Mouse (Mus musculus) midbrain, postnatal 0 days (tissue): ENCODE measurements around the gene Sycn. TPM values are rescaled to one million over a fixed set of nuclear protein-coding genes. Genes with fewer than 3 reads are reported as not detected.

Experiments used
- ATAC-seq: fragments of 200-750 bp; cut with Nextera tagmentation; 2 replicates; pipeline ENCODE4 v1.8.0; 2017; ENCODE audit warnings: moderate number of reproducible peaks, mild to moderate bottlenecking, moderate TSS enrichment, moderate library complexity; ENCODE audit not compliant: low FRiP score
- DNase-seq: peaks from one replicate; pipeline ENCODE4 v3.0.0-alpha.2; 2015; ENCODE audit warnings: low spot score
- H3K27ac ChIP-seq: fragments of 300-500 bp; sonication (generic); 2 replicates; pipeline ENCODE4 v1.5.1; 2014; ENCODE audit warnings: low read depth, mild to moderate bottlenecking, low read length, mixed read lengths
- H3K27me3 ChIP-seq: fragments of 300-500 bp; sonication (generic); 2 replicates; pipeline ENCODE4 v1.6.1; 2014; ENCODE audit warnings: low read length, control low read depth, mixed read lengths; ENCODE audit not compliant: insufficient read depth
- H3K36me3 ChIP-seq: fragments of 300-500 bp; sonication (generic); 2 replicates; pipeline ENCODE4 v1.6.1; 2014; ENCODE audit warnings: low read length, control low read depth, mixed read lengths; ENCODE audit not compliant: insufficient read depth
- H3K4me1 ChIP-seq: fragments of 300-500 bp; sonication (generic); 2 replicates; pipeline ENCODE4 v1.6.1; 2014; ENCODE audit warnings: mild to moderate bottlenecking, control low read depth, antibody characterized with exemption, low read length, mixed read lengths; ENCODE audit not compliant: insufficient read depth
- H3K4me2 ChIP-seq: fragments of 300-500 bp; sonication (generic); 2 replicates; pipeline ENCODE4 v1.6.1; 2014; ENCODE audit warnings: low read depth, mild to moderate bottlenecking, low read length, mixed read lengths; ENCODE audit not compliant: poor library complexity, severe bottlenecking
- H3K4me3 ChIP-seq: fragments of 300-500 bp; sonication (generic); 2 replicates; pipeline ENCODE4 v1.5.1; 2014; ENCODE audit warnings: low read depth, mild to moderate bottlenecking, low read length, moderate library complexity
- H3K9ac ChIP-seq: fragments of 300-500 bp; sonication (generic); replicated peaks from 2 replicates; pipeline ENCODE4 v1.6.1; 2014; ENCODE audit warnings: mild to moderate bottlenecking, low read length, moderate library complexity, mixed read lengths; ENCODE audit not compliant: poor library complexity, severe bottlenecking
- H3K9me3 ChIP-seq: fragments of 300-500 bp; sonication (generic); 2 replicates; pipeline ENCODE4 v1.6.1; 2016; ENCODE audit warnings: low read length, control low read depth
- CTCF ChIP-seq: IDR thresholded peaks from 2 replicates; pipeline ENCODE4 v1.5.1; 2016; ENCODE audit warnings: antibody characterized with exemption, mild to moderate bottlenecking
- WGBS: fragments of 180-500 bp; shearing (Covaris S2); extraction: QIAGEN DNeasy Blood & Tissue Kit; methylation state at CpG from one replicate; pipeline ENCODE4 v1.1.7; 2014; 5-methylcytosine and 5-hydroxymethylcytosine counted together
- microRNA-seq: library from miRNA; unstranded; fragments of <30 nt; microRNA quantifications from one replicate; pipeline ENCODE4, GENCODE M21; 2016; ENCODE audit warnings: borderline number of aligned reads
- polyA plus RNA-seq: library from polyadenylated mRNA; unstranded; fragments of >200 nt; fragmentation: Nextera tagmentation; extraction: Ambion mirVana; gene quantifications from 2 replicates; pipeline ENCODE4 v1.2.1, GENCODE M21; 2015
- total RNA-seq: library from RNA; depleted of rRNA; stranded (reverse); fragments of >200 nt; gene quantifications from 2 replicates; pipeline ENCODE4 v1.2.3, GENCODE M21; 2014; rRNA removed

Gene Sycn
- total and polyA plus RNA-seq, 2 experiments from 2014 or later: not detected

DNA sequence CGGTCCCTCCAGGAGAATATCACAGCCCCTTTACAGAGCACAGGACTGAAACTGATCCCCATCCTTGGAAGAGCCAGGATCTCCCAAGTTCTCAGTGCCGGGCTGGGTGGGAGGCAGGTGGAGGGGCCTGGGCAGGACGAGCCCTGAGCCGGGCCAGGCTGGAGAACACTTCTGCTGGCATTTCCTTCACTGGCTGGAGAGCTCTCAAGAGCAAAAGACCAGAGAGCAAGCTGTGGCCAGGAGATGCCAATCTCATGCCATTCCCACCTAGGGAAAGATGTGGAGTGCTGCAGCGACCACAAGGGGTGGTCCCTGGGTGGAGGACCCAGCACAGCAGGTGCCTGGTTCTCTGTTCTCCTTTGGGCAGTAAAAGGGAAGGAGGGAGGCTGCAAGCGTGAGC, 44.3 kb downstream of the Sycn start:
- no peaks in the 10 kb centered on the region for H3K27me3 ChIP-seq
- no peak overlapping the region for H3K9ac ChIP-seq
- H3K4me1 ChIP-seq: no peaks in the 10 kb centered on the region
- H3K9me3 ChIP-seq: no peaks in the 10 kb centered on the region
- WGBS: 78% methylated on average over 6 of the region's 6 CpGs
- H3K4me3 ChIP-seq: no peak overlapping the region
- no peak overlapping the region for H3K4me2 ChIP-seq
- no peak for DNase-seq
- no peak for ATAC-seq
- no peaks in the 10 kb centered on the region for H3K36me3 ChIP-seq
- TF ChIP-seq CTCF: no peak
- no peak overlapping the region for H3K27ac ChIP-seq

DNA sequence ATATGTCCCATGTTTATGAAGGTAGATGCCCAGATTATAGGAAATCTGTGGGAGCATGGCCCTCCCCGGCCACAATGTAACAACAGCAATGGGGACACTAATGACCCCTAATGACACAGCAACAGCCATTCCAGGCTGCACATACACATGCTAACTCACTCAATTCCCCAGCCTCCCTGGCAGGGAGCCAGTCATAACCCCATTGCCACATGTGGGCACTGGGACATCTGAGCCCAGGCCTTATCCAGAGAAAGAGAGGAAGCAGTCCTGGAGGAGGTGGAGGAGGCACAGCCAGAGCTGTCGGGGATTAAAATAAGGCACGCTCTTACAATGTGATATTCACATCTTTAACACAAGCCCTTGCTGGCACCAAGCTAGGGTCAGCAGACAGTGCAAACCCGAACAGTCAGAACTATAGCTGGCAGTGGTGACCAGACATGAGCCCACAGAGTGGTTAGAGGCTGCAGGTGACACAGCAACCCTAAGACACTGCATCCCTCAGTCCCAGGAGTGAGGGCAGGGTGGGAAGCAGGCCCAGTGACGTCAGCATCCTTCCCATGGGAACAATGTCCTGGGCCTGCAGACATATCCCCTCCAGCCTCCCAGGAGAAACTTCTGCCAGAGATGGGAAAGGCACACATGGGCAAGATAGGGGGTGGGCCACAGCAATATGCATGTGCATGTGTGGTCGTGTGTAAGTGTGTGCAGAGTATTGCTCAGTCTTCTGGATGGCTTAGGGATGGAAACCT, 46.2 kb downstream of the Sycn start:
- WGBS: 51% methylated on average over 6 of the region's 6 CpGs
- Histone ChIP-seq H3K36me3 (no peaks in the 10 kb centered on the region), H3K27me3 (no peaks in the 10 kb centered on the region), H3K4me2 (no peak overlapping the region), H3K4me1 (no peaks in the 10 kb centered on the region), H3K27ac (no peak overlapping the region), H3K9me3 (no peaks in the 10 kb centered on the region), H3K4me3 (no peak overlapping the region), H3K9ac (no peak overlapping the region)
- DNase-seq: no peak
- ATAC-seq: no peak
- TF ChIP-seq CTCF: no peak

DNA sequence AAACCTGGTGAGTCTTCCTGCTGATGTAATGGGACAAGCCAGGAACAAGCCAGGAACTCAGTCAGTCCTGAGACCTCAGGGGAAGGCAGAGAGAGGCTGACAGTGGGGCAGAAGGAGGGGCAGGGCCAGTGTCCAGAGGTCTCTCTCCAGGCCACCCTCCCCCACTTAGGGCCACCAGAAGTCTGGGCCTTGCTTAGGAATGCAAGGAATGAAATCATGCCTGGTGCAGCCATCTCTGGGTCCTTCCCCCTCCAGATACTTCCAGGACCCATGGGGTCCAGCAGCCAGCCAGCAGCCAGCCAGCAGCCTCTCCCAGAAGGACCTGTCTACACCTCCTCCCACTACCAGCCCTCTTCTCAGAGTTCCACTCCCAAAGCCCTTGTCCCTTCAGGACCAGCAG, 47.0 kb downstream of the Sycn start:
- Histone ChIP-seq H3K36me3 (no peaks in the 10 kb centered on the region), H3K27me3 (no peaks in the 10 kb centered on the region), H3K4me2 (no peak overlapping the region), H3K27ac (no peak overlapping the region), H3K9me3 (no peaks in the 10 kb centered on the region), H3K4me3 (no peak overlapping the region), H3K4me1 (no peaks in the 10 kb centered on the region), H3K9ac (no peak overlapping the region)
- no peak for TF ChIP-seq CTCF
- no peak for ATAC-seq
- no peak for DNase-seq

Small RNA genes lying within 50 kb of the gene (microRNA-seq; reads per million reads assigned to microRNA genes)
- gene Mir7049: 1.0 reads per million

Other genes starting within 250 kb of the Sycn start
- gene Selenov, start 249.7 kb upstream of the Sycn start, total RNA-seq: 0.61 and 1.3 TPM in 2 replicates
- 3.5 and 6.3 TPM in 2 replicates for gene Selenov, start 249.7 kb upstream of the Sycn start, polyA plus RNA-seq
- 8.6 and 17.3 TPM in 2 replicates for gene Dll3, start 238.6 kb upstream of the Sycn start, total RNA-seq
- gene Dll3, start 238.6 kb upstream of the Sycn start, polyA plus RNA-seq: 17.6 and 18.1 TPM in 2 replicates
- 59.2 and 76.3 TPM in 2 replicates for gene Timm50, start 228.8 kb upstream of the Sycn start, total RNA-seq
- 112 and 120 TPM in 2 replicates for gene Timm50, start 228.8 kb upstream of the Sycn start, polyA plus RNA-seq
- gene Supt5, start 202.1 kb upstream of the Sycn start, total RNA-seq: 99.5 and 104 TPM in 2 replicates
- 84.8 and 86.1 TPM in 2 replicates for gene Supt5, start 202.1 kb upstream of the Sycn start, polyA plus RNA-seq
- gene Rps16, start 190.2 kb upstream of the Sycn start, total RNA-seq: 158 and 163 TPM in 2 replicates
- 536 and 539 TPM in 2 replicates for gene Rps16, start 190.2 kb upstream of the Sycn start, polyA plus RNA-seq
- 15.3 and 19.4 TPM in 2 replicates for gene Plekhg2, start 168.3 kb upstream of the Sycn start, total RNA-seq
- 7.9 and 8.0 TPM in 2 replicates for gene Plekhg2, start 168.3 kb upstream of the Sycn start, polyA plus RNA-seq
- gene Zfp36, start 160.6 kb upstream of the Sycn start, total RNA-seq: 3.0 and 4.1 TPM in 2 replicates
- 2.9 and 3.4 TPM in 2 replicates for gene Zfp36, start 160.6 kb upstream of the Sycn start, polyA plus RNA-seq
- gene Med29, start 148.2 kb upstream of the Sycn start, total RNA-seq: 30.7 and 37.9 TPM in 2 replicates
- 41.6 and 43.2 TPM in 2 replicates for gene Med29, start 148.2 kb upstream of the Sycn start, polyA plus RNA-seq
- gene Paf1, start 147.9 kb upstream of the Sycn start, total RNA-seq: 80.3 and 84.2 TPM in 2 replicates
- gene Paf1, start 147.9 kb upstream of the Sycn start, polyA plus RNA-seq: 89.3 and 90.0 TPM in 2 replicates
- gene Gmfg, start 103.4 kb upstream of the Sycn start, total RNA-seq: 4.3 TPM in 1 of 2 replicates, not detected in the other
- 3.4 and 4.0 TPM in 2 replicates for gene Gmfg, start 103.4 kb upstream of the Sycn start, polyA plus RNA-seq
- gene Lrfn1, start 88.9 kb upstream of the Sycn start, total RNA-seq: 132 and 137 TPM in 2 replicates
- 18.4 and 20.6 TPM in 2 replicates for gene Lrfn1, start 88.9 kb upstream of the Sycn start, polyA plus RNA-seq
- gene Ifnl2, start 30.4 kb upstream of the Sycn start, total RNA-seq: not detected in 2 replicates
- not detected in 2 replicates for gene Ifnl2, start 30.4 kb upstream of the Sycn start, polyA plus RNA-seq
- not detected in 2 replicates for gene Ifnl3, start 18.0 kb upstream of the Sycn start, total RNA-seq
- not detected in 2 replicates for gene Ifnl3, start 18.0 kb upstream of the Sycn start, polyA plus RNA-seq
- gene Nccrp1, start 6.4 kb downstream of the Sycn start, total RNA-seq: 1.4 TPM in 1 of 2 replicates, not detected in the other
- 0.16 and 0.47 TPM in 2 replicates for gene Nccrp1, start 6.4 kb downstream of the Sycn start, polyA plus RNA-seq
- gene Samd4b, start 57.3 kb downstream of the Sycn start, total RNA-seq: 48.2 and 56.0 TPM in 2 replicates
- 17.6 and 19.2 TPM in 2 replicates for gene Samd4b, start 57.3 kb downstream of the Sycn start, polyA plus RNA-seq
- 13.3 and 19.8 TPM in 2 replicates for gene Pak4, start 57.3 kb downstream of the Sycn start, total RNA-seq
- gene Pak4, start 57.3 kb downstream of the Sycn start, polyA plus RNA-seq: 8.9 and 9.6 TPM in 2 replicates
- 1.3 and 2.6 TPM in 2 replicates for gene Acp7, start 90.4 kb downstream of the Sycn start, total RNA-seq
- 0.22 and 0.55 TPM in 2 replicates for gene Acp7, start 90.4 kb downstream of the Sycn start, polyA plus RNA-seq
- gene Fbxo27, start 152.0 kb downstream of the Sycn start, total RNA-seq: 7.4 and 8.2 TPM in 2 replicates
- gene Fbxo27, start 152.0 kb downstream of the Sycn start, polyA plus RNA-seq: 10.4 and 12.2 TPM in 2 replicates
- 1.7 and 2.8 TPM in 2 replicates for gene Fbxo17, start 175.9 kb downstream of the Sycn start, total RNA-seq
- 5.5 and 6.1 TPM in 2 replicates for gene Fbxo17, start 175.9 kb downstream of the Sycn start, polyA plus RNA-seq
- 48.6 and 67.5 TPM in 2 replicates for gene Mrps12, start 200.9 kb downstream of the Sycn start, total RNA-seq
- 97.3 and 106 TPM in 2 replicates for gene Mrps12, start 200.9 kb downstream of the Sycn start, polyA plus RNA-seq
- 17.8 and 18.6 TPM in 2 replicates for gene Sars2, start 201.1 kb downstream of the Sycn start, total RNA-seq
- 16.2 and 19.3 TPM in 2 replicates for gene Sars2, start 201.1 kb downstream of the Sycn start, polyA plus RNA-seq
- not detected in 2 replicates for gene Ccer2, start 215.3 kb downstream of the Sycn start, total RNA-seq
- 1.4 and 1.8 TPM in 2 replicates for gene Ccer2, start 215.3 kb downstream of the Sycn start, polyA plus RNA-seq
- gene Sirt2, start 225.8 kb downstream of the Sycn start, total RNA-seq: 64.8 and 85.9 TPM in 2 replicates
- gene Sirt2, start 225.8 kb downstream of the Sycn start, polyA plus RNA-seq: 111 and 120 TPM in 2 replicates
- 18.3 and 19.7 TPM in 2 replicates for gene Nfkbib, start 226.6 kb downstream of the Sycn start, total RNA-seq
- 58.5 and 65.3 TPM in 2 replicates for gene Nfkbib, start 226.6 kb downstream of the Sycn start, polyA plus RNA-seq
- 0.80 and 1.0 TPM in 2 replicates for gene Rinl, start 248.1 kb downstream of the Sycn start, total RNA-seq
- gene Rinl, start 248.1 kb downstream of the Sycn start, polyA plus RNA-seq: 1.9 TPM in 2 replicates